Mouse (Mus musculus) adrenal gland, postnatal 14 days (tissue): ENCODE data around the gene Son. TPM values are rescaled to one million over a fixed set of nuclear protein-coding genes. Genes with fewer than 3 reads are reported as not detected.
A peak's percentile ranks its signal among the peaks of the same experiment; 100 is the strongest.
"Not testable (repeated sequence)": the region's sequence is repeated elsewhere in the genome, so short reads cannot be mapped to it uniquely, and the experiment has no call there.

ENCODE experiments used
- DNase-seq: peaks from one replicate; pipeline ENCODE4 v3.0.0; 2021; ENCODE audit warnings: mixed read lengths
- total RNA-seq: library from RNA; stranded (reverse); gene quantifications from 2 replicates; pipeline ENCODE4 v1.2.3, GENCODE M21; 2021

Gene Son
- total RNA-seq, 1 experiment from 2014 or later, result 226 TPM

- DNase-seq, result peak; percentile 78
These were observed 8.1 kb upstream of the Son start for GRCm38 (mm10) chr16:91639161-91639560.

- no peak for DNase-seq
These were observed 7.7 kb upstream of the Son start for GRCm38 (mm10) chr16:91639636-91640035.

- no peak for DNase-seq
These were observed 7.1 kb upstream of the Son start for GRCm38 (mm10) chr16:91640171-91640570.

- DNase-seq, result no peak
These were observed 2.4 kb upstream of the Son start for GRCm38 (mm10) chr16:91644901-91645300.

- not testable (repeated sequence) for DNase-seq
These were observed 1.9 kb upstream of the Son start for GRCm38 (mm10) chr16:91645420-91645819.

- DNase-seq, result peak; percentile 40
These were observed 1.2 kb upstream of the Son start for GRCm38 (mm10) chr16:91645995-91646602.

GRCm38 (mm10) chr16:91646681-91647419 lies 456 bp upstream of the Son start, which contains the start of gene Gart:
Gart (minus strand) TSS chr16:91646952.
- DNase-seq, result peak; percentile 98

GRCm38 (mm10) chr16:91648220-91648550 lies 879 bp downstream of the Son start:
- DNase-seq, result peak; percentile 93

GRCm38 (mm10) chr16:91649246-91649645 lies 1.9 kb downstream of the Son start:
- DNase-seq, result no peak

GRCm38 (mm10) chr16:91649781-91650180 lies 2.5 kb downstream of the Son start:
- DNase-seq, result no peak

GRCm38 (mm10) chr16:91652191-91652590 lies 4.9 kb downstream of the Son start:
- DNase-seq, result no peak

GRCm38 (mm10) chr16:91655285-91655684 lies 8.0 kb downstream of the Son start:
- no peak for DNase-seq

GRCm38 (mm10) chr16:91657285-91657684 lies 10.0 kb downstream of the Son start:
- DNase-seq, result no peak

GRCm38 (mm10) chr16:91658471-91658870 lies 11.2 kb downstream of the Son start:
- no peak for DNase-seq

- no peak for DNase-seq
These were observed 12.5 kb downstream of the Son start for GRCm38 (mm10) chr16:91659798-91660197.

- no peak for DNase-seq
These were observed 14.1 kb downstream of the Son start for GRCm38 (mm10) chr16:91661397-91661796.

GRCm38 (mm10) chr16:91662336-91662735 lies 15.0 kb downstream of the Son start:
- no peak for DNase-seq

GRCm38 (mm10) chr16:91663795-91664194 lies 16.5 kb downstream of the Son start:
- no peak for DNase-seq

- DNase-seq, result no peak
These were observed 27.2 kb downstream of the Son start for GRCm38 (mm10) chr16:91674500-91674899.

GRCm38 (mm10) chr16:91678147-91678911 lies 31.0 kb downstream of the Son start:
- DNase-seq, result no peak

GRCm38 (mm10) chr16:91680656-91681055 lies 33.4 kb downstream of the Son start:
- no peak for DNase-seq

- DNase-seq, result no peak
These were observed 38.2 kb downstream of the Son start for GRCm38 (mm10) chr16:91685526-91685925.

- no peak for DNase-seq
These were observed 39.1 kb downstream of the Son start for GRCm38 (mm10) chr16:91686369-91686768.
